Mouse (Mus musculus): ENCODE data around the gene Spon2.

DNA sequence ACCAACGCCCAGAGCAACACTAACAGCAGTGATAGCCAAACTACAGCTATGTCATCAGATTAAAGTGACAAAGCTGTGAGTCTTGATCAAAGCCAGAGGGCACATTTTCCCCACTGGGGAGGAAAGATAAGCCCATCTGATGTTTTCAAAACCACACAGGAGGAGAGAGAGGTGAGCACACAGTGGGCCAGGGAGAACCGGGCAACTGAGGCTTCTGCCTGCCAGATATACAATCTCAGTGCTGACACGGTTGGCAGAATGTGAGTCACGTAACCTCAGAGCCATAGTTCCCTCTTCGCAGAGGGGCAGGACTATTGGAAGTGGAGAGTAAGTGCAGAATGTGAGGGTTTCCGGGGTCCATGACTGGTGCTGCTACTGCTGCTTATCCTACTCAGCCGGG lies 24.7 kb downstream of the Spon2 start:
- no peak for TF ChIP-seq POLR2AphosphoS2 (IDR thresholded peaks at IDR 0.05; ENCODE audit: insufficient read length, low read depth)
- TF ChIP-seq TCF12 (IDR thresholded peaks at IDR 0.05; ENCODE audit: insufficient read depth, poor library complexity, severe bottlenecking), result no peak
- TF ChIP-seq POLR2A (IDR thresholded peaks at IDR 0.05; ENCODE audit: insufficient read length, low read depth), result no peak
- no peak for TF ChIP-seq E2F4 (IDR thresholded peaks at IDR 0.05; ENCODE audit: insufficient read depth)
- TF ChIP-seq MAX (IDR thresholded peaks at IDR 0.05; ENCODE audit: low read depth), result no peak
- no peak for TF ChIP-seq USF1 (IDR thresholded peaks at IDR 0.05; ENCODE audit: low read depth)
- TF ChIP-seq MYOG (IDR thresholded peaks at IDR 0.05; ENCODE audit: control insufficient read depth in 1 of 3, insufficient read depth in 1 of 3, insufficient read length in 2 of 3, low read depth in 2 of 3), result no peak
- no peak for TF ChIP-seq SRF (IDR thresholded peaks at IDR 0.05; ENCODE audit: control insufficient read depth, insufficient read length, low read depth)
- no peak for TF ChIP-seq MYOD1 (IDR thresholded peaks at IDR 0.05; ENCODE audit: control insufficient read depth in 1 of 3, insufficient read length in 2 of 3, low read depth in 2 of 3)
- TF ChIP-seq REST (IDR thresholded peaks at IDR 0.05; ENCODE audit: insufficient read depth, insufficient read length), result no peak
- TF ChIP-seq TCF3 (IDR thresholded peaks at IDR 0.05; ENCODE audit: insufficient read length, low read depth), result no peak
- no peak for TF ChIP-seq CEBPB (IDR thresholded peaks at IDR 0.05; ENCODE audit: insufficient read depth, poor library complexity, severe bottlenecking)
